Mouse (Mus musculus): ENCODE measurements at regions not wholly inside any gene's neighbourhood (a gene's known extent, or its start where the extent isn't known, plus 50 kb on each side); places are given as distances from the start of the nearest gene placed in this dataset.
"Not testable (repeated sequence)": the region's sequence is repeated elsewhere in the genome, so short reads cannot be mapped to it uniquely, and the experiment has no call there.

DNA sequence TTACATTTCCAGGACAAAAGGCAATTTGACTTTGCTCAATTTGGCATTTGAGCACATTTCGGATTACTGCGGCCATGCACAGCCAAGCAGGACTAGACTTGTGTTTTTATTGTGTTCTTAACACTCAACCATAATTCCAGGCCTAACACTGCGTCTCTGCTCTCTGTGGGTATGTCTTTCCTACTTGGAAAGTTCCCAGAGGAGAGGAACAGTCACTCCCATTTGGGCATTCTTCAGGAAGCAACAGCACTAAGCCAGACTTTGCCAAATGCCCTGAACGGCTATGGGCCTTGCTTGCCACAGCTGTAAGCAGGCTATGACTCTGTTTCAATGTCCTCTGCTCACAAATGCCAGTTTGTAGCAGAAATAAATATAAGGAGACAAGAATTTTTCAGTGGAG is 56.5 kb upstream of the Pdk3 start:
- no peak for DNase-seq (ENCODE audit: low spot score in 2 of 2)

- DNase-seq (ENCODE audit: low spot score in 2 of 2): peak in 1 of 2 experiments; percentile 17
These were observed 57.0 kb upstream of the Pdk3 start for GRCm38 (mm10) chrX:93888966-93889365.

GRCm38 (mm10) chrX:93889394-93890042 is 57.5 kb upstream of the Pdk3 start:
- peak; percentile 76 to 86 for DNase-seq (ENCODE audit: low spot score in 2 of 2)

- DNase-seq (ENCODE audit: low spot score in 2 of 2): no peak
These were observed 65.1 kb upstream of the Pdk3 start for GRCm38 (mm10) chrX:93896838-93897820.

DNA sequence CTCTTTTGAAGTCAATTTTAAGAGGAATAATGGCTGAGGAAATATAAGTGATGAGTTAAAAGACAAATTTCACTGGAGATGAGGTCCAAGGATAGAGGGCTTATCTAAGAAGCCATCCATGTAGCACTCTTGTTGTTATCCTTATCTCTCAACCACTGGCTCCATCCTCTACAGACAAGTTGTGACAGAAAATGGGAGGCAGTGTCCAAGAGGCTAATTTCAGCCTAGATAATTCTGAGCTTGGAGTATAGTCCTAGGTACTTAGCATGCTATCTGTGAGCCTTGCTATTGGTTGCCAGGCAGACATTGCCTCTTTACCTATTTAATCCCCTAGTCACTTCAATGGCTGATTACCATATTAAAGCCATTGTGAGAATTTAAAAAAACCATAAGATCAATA is 65.2 kb upstream of the AU015836 start:
- no peak for DNase-seq (ENCODE audit: low spot score in 2 of 2)

- no peak for DNase-seq (ENCODE audit: low spot score in 2 of 2)
These were observed 62.9 kb upstream of the AU015836 start for GRCm38 (mm10) chrX:93905531-93905930.

GRCm38 (mm10) chrX:93911087-93911840 is 57.2 kb upstream of the AU015836 start:
- DNase-seq (ENCODE audit: low spot score in 2 of 2): peak in 1 of 2 experiments; percentile 47

DNA sequence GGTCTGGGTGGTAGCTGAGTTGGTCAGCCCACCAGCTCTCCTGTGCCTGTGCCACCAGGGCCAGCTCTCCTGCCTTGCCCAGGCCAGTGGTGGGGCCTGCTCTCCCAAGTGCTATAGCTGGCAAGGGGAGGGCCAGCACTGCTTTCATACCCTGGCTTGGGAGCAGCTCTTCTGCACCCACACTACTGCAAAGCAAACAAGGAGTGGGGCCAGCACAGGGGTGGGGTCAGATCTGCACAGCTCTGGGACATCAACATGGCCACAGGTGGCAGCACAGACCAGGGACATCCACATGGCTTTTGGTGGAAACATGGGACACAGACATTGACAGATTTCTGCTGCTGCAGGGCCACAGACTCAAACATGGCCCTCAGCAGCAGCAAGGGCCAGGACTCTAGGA is 52.9 kb upstream of the AU015836 start:
- no peak for DNase-seq (ENCODE audit: low spot score in 2 of 2)

- DNase-seq (ENCODE audit: low spot score in 2 of 2): not testable (repeated sequence)
These were observed 51.1 kb upstream of the AU015836 start for GRCm38 (mm10) chrX:93917367-93917766.

Data from layer of hippocampus, adult 8-10 months (tissue).